Mouse (Mus musculus) heart, postnatal 36 days (tissue): ENCODE data around the gene Cox10. TPM values are rescaled to one million over a fixed set of nuclear protein-coding genes. Genes with fewer than 3 reads are reported as not detected.

Experiments
- DNase-seq, 2 experiments: peaks; one replicate each; pipeline ENCODE4 v3.0.0; 2021 to 2022
- intact Hi-C: fragments of 180-260 bp; cut with DNase I; formaldehyde crosslinking; loops from one replicate; pipeline ENCODE4 v1.15.1; 2025
- total RNA-seq, 2 experiments: library from RNA; stranded (reverse); gene quantifications; 2 replicates each; pipeline ENCODE4 v1.2.3; 2021

Cox10 gene
- total RNA-seq, 2 experiments from 2014 or later, result 63.4 to 76.8 TPM

- no peak for DNase-seq
- intact Hi-C loops, result no loop called here
Observed at GRCm38 (mm10) chr11:63968388-63969035, 110.8 kb downstream of the Cox10 start.

GRCm38 (mm10) chr11:63967641-63968387, 111.5 kb downstream of the Cox10 start:
- intact Hi-C loops, result no loop called here
- DNase-seq, result no peak

DNA sequence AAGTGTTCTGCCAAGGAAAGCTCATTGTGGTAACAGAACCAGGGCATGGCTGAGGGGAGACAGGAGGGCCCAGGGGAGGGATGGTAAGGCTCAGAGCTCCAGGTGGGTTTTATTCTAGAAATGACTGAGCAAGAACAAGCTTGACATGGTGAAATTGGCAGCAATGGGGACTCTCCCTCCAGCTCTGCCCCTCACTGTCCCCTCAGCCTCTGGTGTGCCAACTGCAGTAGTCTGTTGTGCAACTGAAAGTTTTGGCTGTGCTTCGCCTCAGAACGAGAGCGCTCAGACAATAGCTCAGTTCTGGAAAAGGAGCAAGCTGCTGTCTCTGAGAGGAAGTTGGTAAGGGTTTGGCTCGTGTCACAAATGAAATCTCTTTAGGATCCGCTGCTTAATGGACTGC, 113.8 kb downstream of the Cox10 start:
- no peak for DNase-seq
- intact Hi-C loops, result no loop called here

DNA sequence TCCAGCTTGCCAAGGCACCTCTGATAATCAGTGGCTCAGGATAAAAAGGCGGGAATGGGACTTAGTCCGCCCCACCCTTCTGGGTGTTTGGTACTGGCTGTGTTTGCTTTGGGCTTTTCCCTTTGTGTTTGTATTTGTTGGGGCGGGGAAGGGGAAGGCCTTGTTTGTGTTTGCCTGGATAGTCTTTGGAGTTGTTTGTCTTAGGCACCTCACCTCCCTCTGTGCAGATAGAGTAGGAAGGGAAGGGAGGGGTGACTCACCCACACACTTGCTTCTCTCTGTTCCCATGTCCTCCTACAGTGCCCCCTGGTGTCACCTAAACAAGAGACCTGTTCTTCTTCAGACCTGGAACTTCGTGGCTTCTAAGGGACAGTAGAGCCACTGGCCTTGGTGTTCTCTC, 122.1 kb downstream of the Cox10 start:
- intact Hi-C loops, result no loop called here
- DNase-seq, result no peak

DNA sequence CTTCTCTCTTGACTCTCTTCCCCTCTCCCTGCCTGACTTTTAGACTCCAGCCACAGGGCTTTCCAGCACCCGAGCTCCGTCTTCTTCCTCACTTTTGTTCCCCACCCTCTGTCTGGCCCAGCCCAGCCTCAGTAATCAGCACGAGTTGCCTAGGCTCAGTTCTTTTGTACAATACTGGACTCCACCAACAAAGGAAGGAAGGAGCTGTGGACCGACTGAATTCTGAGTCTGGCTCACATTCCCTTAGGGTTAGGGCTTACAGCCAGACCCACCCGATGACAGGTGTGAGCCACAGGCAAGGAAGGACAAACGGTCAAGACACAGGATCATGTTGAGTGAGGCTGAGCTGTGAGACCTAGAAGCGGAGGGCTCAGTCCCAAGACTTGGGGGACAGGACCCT, 122.5 kb downstream of the Cox10 start:
- no peak for DNase-seq
- intact Hi-C loops, result no loop called here

GRCm38 (mm10) chr11:63953887-63954286, 125.4 kb downstream of the Cox10 start:
- intact Hi-C loops, result no loop called here
- DNase-seq, result no peak

GRCm38 (mm10) chr11:63952743-63953191, 126.5 kb downstream of the Cox10 start:
- DNase-seq, result no peak
- intact Hi-C loops, result no loop called here

- DNase-seq, result peak; percentile 41 to 62
- intact Hi-C loops, result no loop called here
Observed at GRCm38 (mm10) chr11:63951831-63952631, 127.2 kb downstream of the Cox10 start.

- intact Hi-C loops, result no loop called here
- no peak for DNase-seq
Observed at GRCm38 (mm10) chr11:63948371-63948770, 130.9 kb downstream of the Cox10 start.

DNA sequence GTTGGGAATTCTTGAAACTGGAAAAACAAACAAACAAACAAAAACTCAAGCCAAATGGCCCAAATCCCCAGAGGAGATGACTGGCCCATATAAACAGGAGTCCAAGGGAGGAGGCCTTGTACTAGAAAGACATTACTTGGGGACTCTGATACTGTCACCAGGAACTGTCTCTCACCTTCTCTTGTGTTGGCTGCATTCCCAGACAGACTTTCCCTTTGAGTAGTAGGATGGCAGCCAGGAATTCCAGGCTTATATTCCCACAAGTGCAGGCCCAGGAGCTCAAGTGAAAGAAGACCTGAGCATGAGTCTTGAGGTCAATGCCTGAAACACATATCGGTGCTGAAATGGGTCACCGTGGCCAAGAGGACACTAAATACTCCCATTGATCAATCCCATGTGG, 132.2 kb downstream of the Cox10 start:
- no peak for DNase-seq
- intact Hi-C loops, result no loop called here

GRCm38 (mm10) chr11:63943947-63944346, 135.3 kb downstream of the Cox10 start:
- intact Hi-C loops, result no loop called here
- no peak for DNase-seq

- intact Hi-C loops, result no loop called here
- no peak for DNase-seq
Observed at GRCm38 (mm10) chr11:63943268-63943890, 135.9 kb downstream of the Cox10 start.

DNA sequence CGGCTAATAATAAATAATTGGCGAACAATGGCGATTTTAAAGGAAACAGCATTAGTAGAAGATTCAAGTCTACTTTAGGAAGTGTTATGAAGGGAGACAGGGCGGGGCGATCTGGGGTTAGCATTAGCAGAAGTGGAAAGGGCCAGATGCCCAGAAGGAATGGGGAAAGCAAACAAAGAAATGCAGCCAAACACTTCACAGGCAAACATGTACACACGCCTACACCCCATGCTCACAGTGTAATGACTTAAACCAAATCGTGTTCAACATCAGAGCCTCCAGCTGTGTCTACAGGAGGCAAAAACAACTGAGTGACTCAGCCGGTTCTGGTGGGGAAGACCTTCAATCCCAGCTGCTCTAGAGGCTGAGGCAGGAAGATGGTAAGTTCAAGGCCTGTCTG, 137.1 kb downstream of the Cox10 start:
- intact Hi-C loops, result no loop called here
- no peak for DNase-seq

DNA sequence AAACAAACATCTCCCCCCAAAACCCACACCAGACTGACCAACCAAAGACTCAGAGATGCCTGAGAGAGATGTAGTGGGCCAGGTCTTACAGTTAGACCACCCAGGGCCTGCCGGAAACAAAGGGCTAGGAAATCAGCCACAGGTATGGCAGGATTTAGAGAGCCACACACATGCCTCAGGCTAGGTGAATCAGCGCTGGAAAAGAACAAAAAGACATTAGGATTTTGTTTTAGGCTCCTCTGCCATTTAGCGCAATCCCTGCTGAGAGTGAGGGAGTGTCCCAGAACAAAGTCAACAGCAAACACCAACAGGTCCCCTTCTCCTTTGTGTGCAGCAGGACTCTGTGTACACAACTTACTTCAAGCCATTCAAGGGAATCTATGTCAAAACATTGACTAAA, 142.6 kb downstream of the Cox10 start:
- intact Hi-C loops, result no loop called here
- DNase-seq, result no peak

- DNase-seq, result no peak
- intact Hi-C loops, result loop anchor here (5.0 kb wide), 2 partner anchors 295 to 1040 kb away; no protein-coding TSS in a partner anchor
Observed at GRCm38 (mm10) chr11:63926901-63927300, 152.4 kb downstream of the Cox10 start.

GRCm38 (mm10) chr11:63925161-63925582, 154.1 kb downstream of the Cox10 start:
- DNase-seq, result peak; percentile 85
- intact Hi-C loops, result loop anchor here (1.0 to 5.0 kb wide), 4 partner anchors 297 to 1042 kb away; no protein-coding TSS in a partner anchor

- DNase-seq, result no peak
- intact Hi-C loops, result loop anchor here (2.0 to 5.0 kb wide), 3 partner anchors 153 to 973 kb away; partner anchors contain the start of gene Cox10
Observed at GRCm38 (mm10) chr11:63924286-63924930, 154.9 kb downstream of the Cox10 start.

- intact Hi-C loops, result loop anchor here (5.0 kb wide), 2 partner anchors 154 to 974 kb away; partner anchors contain the start of gene Cox10
- peak; percentile 28 to 37 for DNase-seq
Observed at GRCm38 (mm10) chr11:63923386-63923785, 155.9 kb downstream of the Cox10 start.

- intact Hi-C loops, result loop anchor here (5.0 kb wide), 2 partner anchors 155 to 975 kb away; partner anchors contain the start of gene Cox10
- DNase-seq, result peak; percentile 89
Observed at GRCm38 (mm10) chr11:63922091-63922621, 157.1 kb downstream of the Cox10 start, which contains the start of gene Hs3st3b1. Gene Hs3st3b1 (minus strand): TSS chr11:63922290.
